Mouse (Mus musculus) limb, embryonic 14.5 days (tissue): ENCODE results near the gene Coa7. TPM values are rescaled to one million over a fixed set of nuclear protein-coding genes. Genes with fewer than 3 reads are reported as not detected.

Source experiments
- ATAC-seq: fragments of 200-750 bp; cut with Nextera tagmentation; 2 replicates; pipeline ENCODE4 v1.8.0; 2017; ENCODE audit warnings: low read depth, moderate number of reproducible peaks, moderate TSS enrichment; ENCODE audit not compliant: low FRiP score
- DNase-seq: peaks from one replicate; pipeline ENCODE4 v3.0.0-alpha.2; 2015; ENCODE audit warnings: low spot score
- H3K27ac ChIP-seq: fragments of 300-500 bp; sonication (generic); replicated peaks from 2 replicates; pipeline ENCODE4 v1.5.1; 2014; ENCODE audit warnings: low read depth, mild to moderate bottlenecking, low read length, moderate library complexity, mixed read lengths
- H3K27me3 ChIP-seq: fragments of 300-500 bp; sonication (generic); 2 replicates; pipeline ENCODE4 v1.6.1; 2014; ENCODE audit warnings: low read length, mixed read lengths; ENCODE audit not compliant: control insufficient read depth, insufficient read depth
- H3K36me3 ChIP-seq: fragments of 300-500 bp; sonication (generic); 2 replicates; pipeline ENCODE4 v1.6.1; 2014; ENCODE audit warnings: mild to moderate bottlenecking, low read length, moderate library complexity, mixed read lengths; ENCODE audit not compliant: control insufficient read depth, insufficient read depth
- H3K4me1 ChIP-seq: fragments of 300-500 bp; sonication (generic); 2 replicates; pipeline ENCODE4 v1.6.1; 2014; ENCODE audit warnings: antibody characterized with exemption, low read length, mixed read lengths; ENCODE audit not compliant: control insufficient read depth, insufficient read depth
- H3K4me2 ChIP-seq: fragments of 300-500 bp; sonication (generic); replicated peaks from 2 replicates; pipeline ENCODE4 v1.6.1; 2014; ENCODE audit warnings: low read depth, mild to moderate bottlenecking, low read length, moderate library complexity; ENCODE audit not compliant: severe bottlenecking
- H3K4me3 ChIP-seq: fragments of 300-500 bp; sonication (generic); replicated peaks from 2 replicates; pipeline ENCODE4 v1.5.1; 2014; ENCODE audit warnings: low read length
- H3K9ac ChIP-seq: fragments of 300-500 bp; sonication (generic); 2 replicates; pipeline ENCODE4 v1.6.1; 2014; ENCODE audit warnings: mild to moderate bottlenecking, low read depth, low read length, moderate library complexity; ENCODE audit not compliant: severe bottlenecking
- H3K9me3 ChIP-seq: fragments of 300-500 bp; sonication (generic); 2 replicates; pipeline ENCODE4 v1.6.1; 2016; ENCODE audit warnings: low read length; ENCODE audit not compliant: control insufficient read depth
- POLR2A ChIP-seq: fragments of 200-500 bp; IDR thresholded peaks from 2 replicates; pipeline ENCODE4 v1.8.0; 2012; ENCODE audit warnings: inconsistent platforms, mild to moderate bottlenecking, moderate library complexity, borderline replicate concordance; ENCODE audit not compliant: insufficient read depth, insufficient read length; ENCODE audit errors: extremely low read depth
- WGBS: fragments of 180-500 bp; shearing (Covaris S2); extraction: QIAGEN DNeasy Blood & Tissue Kit; methylation state at CpG from one replicate; pipeline ENCODE4 v1.1.7; 2014; 5-methylcytosine and 5-hydroxymethylcytosine counted together
- polyA plus RNA-seq, 2 experiments: library from polyadenylated mRNA; depleted of rRNA in 1 of 2; stranded (reverse) in 1 of 2; unstranded in 1 of 2; fragments of >200 nt; fragmentation: Nextera tagmentation in 1 of 2; extraction: Ambion mirVana in 1 of 2; gene quantifications; 2 replicates each; pipeline versions ENCODE4 v1.2.1 to v1.2.3; 2012 to 2014

The Coa7 gene
- polyA plus RNA-seq, 2 experiments, result 17.1 to 39.0 TPM

GRCm38 (mm10) chr4:108391124-108391523 is 63.2 kb downstream of the Coa7 start:
- Histone ChIP-seq H3K9ac (no peak overlapping the region), H3K4me1 (peaks cover 10% of the 10 kb centered on the region; the same call in 1 of the 2 replicates), H3K27ac (no peak overlapping the region), H3K27me3 (no peaks in the 10 kb centered on the region), H3K9me3 (0 out of 2 replicates have a peak, but pooled peaks cover 2% of the 10 kb centered on the region), H3K36me3 (no peaks in the 10 kb centered on the region), H3K4me3 (no peak overlapping the region), H3K4me2 (no peak overlapping the region)
- TF ChIP-seq POLR2A, result no peak
- no peak for ATAC-seq
- DNase-seq, result no peak
- 78% methylated on average over 5 of the region's 5 CpGs for WGBS

Other genes starting within 250 kb of the Coa7 start
- 23.0 and 27.9 TPM in 2 replicates for gene Podn, start 231.7 kb upstream of the Coa7 start, polyA plus RNA-seq (2012; rRNA removed)
- 3.5 and 4.4 TPM in 2 replicates for gene Podn, start 231.7 kb upstream of the Coa7 start, polyA plus RNA-seq (2014; fragmentation: Nextera tagmentation; extraction: Ambion mirVana)
- 78.9 and 112 TPM in 2 replicates for gene Scp2, start 183.1 kb upstream of the Coa7 start, polyA plus RNA-seq (2012; rRNA removed)
- 185 and 199 TPM in 2 replicates for gene Scp2, start 183.1 kb upstream of the Coa7 start, polyA plus RNA-seq (2014; fragmentation: Nextera tagmentation; extraction: Ambion mirVana)
- gene Echdc2, start 162.7 kb upstream of the Coa7 start, polyA plus RNA-seq (2012; rRNA removed), result 85.4 and 96.4 TPM in 2 replicates
- gene Echdc2, start 162.7 kb upstream of the Coa7 start, polyA plus RNA-seq (2014; fragmentation: Nextera tagmentation; extraction: Ambion mirVana), result 56.5 and 59.6 TPM in 2 replicates
- 0.09 and 0.13 TPM in 2 replicates for gene Zyg11a, start 110.1 kb upstream of the Coa7 start, polyA plus RNA-seq (2012; rRNA removed)
- gene Zyg11a, start 110.1 kb upstream of the Coa7 start, polyA plus RNA-seq (2014; fragmentation: Nextera tagmentation; extraction: Ambion mirVana), result 0.11 TPM in 1 of 2 replicates, not detected in the other
- 14.6 and 14.9 TPM in 2 replicates for gene Zyg11b, start 27.0 kb upstream of the Coa7 start, polyA plus RNA-seq (2012; rRNA removed)
- 14.7 and 15.4 TPM in 2 replicates for gene Zyg11b, start 27.0 kb upstream of the Coa7 start, polyA plus RNA-seq (2014; fragmentation: Nextera tagmentation; extraction: Ambion mirVana)
- 5.7 and 8.8 TPM in 2 replicates for gene Shisal2a, start 55.2 kb downstream of the Coa7 start, polyA plus RNA-seq (2012; rRNA removed)
- gene Shisal2a, start 55.2 kb downstream of the Coa7 start, polyA plus RNA-seq (2014; fragmentation: Nextera tagmentation; extraction: Ambion mirVana), result 4.2 and 5.4 TPM in 2 replicates
- gene Gpx7, start 78.8 kb downstream of the Coa7 start, polyA plus RNA-seq (2012; rRNA removed), result 92.8 and 98.8 TPM in 2 replicates
- 104 and 117 TPM in 2 replicates for gene Gpx7, start 78.8 kb downstream of the Coa7 start, polyA plus RNA-seq (2014; fragmentation: Nextera tagmentation; extraction: Ambion mirVana)
- gene Tut4, start 131.3 kb downstream of the Coa7 start, polyA plus RNA-seq (2012; rRNA removed), result 197 and 222 TPM in 2 replicates
- gene Tut4, start 131.3 kb downstream of the Coa7 start, polyA plus RNA-seq (2014; fragmentation: Nextera tagmentation; extraction: Ambion mirVana), result 59.1 and 73.9 TPM in 2 replicates